Mouse (Mus musculus) heart, embryonic 11.5 days (tissue): Measurements from ENCODE around the gene Kif26a. TPM values are rescaled to one million over a fixed set of nuclear protein-coding genes. Genes with fewer than 3 reads are reported as not detected.

Source experiments
- ATAC-seq: fragments of 200-750 bp; cut with Nextera tagmentation; replicated peaks from 2 replicates; pipeline ENCODE4 v1.8.0; 2017; ENCODE audit warnings: moderate library complexity; ENCODE audit not compliant: insufficient number of reproducible peaks, low FRiP score, low TSS enrichment
- H3K27ac ChIP-seq: fragments of 300-500 bp; sonication (generic); 2 replicates; pipeline ENCODE4 v1.5.1; 2014; ENCODE audit warnings: mild to moderate bottlenecking, low read depth, low read length
- H3K27me3 ChIP-seq: fragments of 300-500 bp; sonication (generic); 2 replicates; pipeline ENCODE4 v1.6.1; 2014; ENCODE audit warnings: mild to moderate bottlenecking, low read length, mixed read lengths; ENCODE audit not compliant: control insufficient read depth, insufficient read depth
- H3K36me3 ChIP-seq: fragments of 300-500 bp; sonication (generic); 2 replicates; pipeline ENCODE4 v1.6.1; 2014; ENCODE audit warnings: mild to moderate bottlenecking, low read length, moderate library complexity, mixed read lengths; ENCODE audit not compliant: control insufficient read depth, insufficient read depth
- H3K4me1 ChIP-seq: fragments of 300-500 bp; sonication (generic); 2 replicates; pipeline ENCODE4 v1.6.1; 2014; ENCODE audit warnings: low read length; ENCODE audit not compliant: control insufficient read depth, insufficient read depth
- H3K4me2 ChIP-seq: fragments of 300-500 bp; sonication (generic); 2 replicates; pipeline ENCODE4 v1.6.1; 2014; ENCODE audit warnings: mild to moderate bottlenecking, moderate library complexity
- H3K4me3 ChIP-seq: fragments of 300-500 bp; sonication (generic); 2 replicates; pipeline ENCODE4 v1.5.1; 2014; ENCODE audit warnings: low read depth, low read length
- H3K9ac ChIP-seq: fragments of 300-500 bp; sonication (generic); 2 replicates; pipeline ENCODE4 v1.6.1; 2014; ENCODE audit warnings: mild to moderate bottlenecking, low read depth, low read length, moderate library complexity
- H3K9me3 ChIP-seq: fragments of 300-500 bp; sonication (generic); replicated peaks from 2 replicates; pipeline ENCODE4 v1.6.1; 2016; ENCODE audit warnings: low read length; ENCODE audit not compliant: control insufficient read depth
- WGBS: fragments of 180-500 bp; shearing (Covaris S2); extraction: QIAGEN DNeasy Blood & Tissue Kit; methylation state at CpG from one replicate; pipeline ENCODE4 v1.1.7; 2014; ENCODE audit not compliant: insufficient replicate concordance; 5-methylcytosine and 5-hydroxymethylcytosine counted together
- polyA plus RNA-seq: library from polyadenylated mRNA; unstranded; fragments of >200 nt; fragmentation: Nextera tagmentation; extraction: Ambion mirVana; gene quantifications from 2 replicates; pipeline ENCODE4 v1.2.1, GENCODE M21; 2014

The Kif26a gene
- polyA plus RNA-seq, 1 experiment from 2014 or later = 1.3 TPM

DNA sequence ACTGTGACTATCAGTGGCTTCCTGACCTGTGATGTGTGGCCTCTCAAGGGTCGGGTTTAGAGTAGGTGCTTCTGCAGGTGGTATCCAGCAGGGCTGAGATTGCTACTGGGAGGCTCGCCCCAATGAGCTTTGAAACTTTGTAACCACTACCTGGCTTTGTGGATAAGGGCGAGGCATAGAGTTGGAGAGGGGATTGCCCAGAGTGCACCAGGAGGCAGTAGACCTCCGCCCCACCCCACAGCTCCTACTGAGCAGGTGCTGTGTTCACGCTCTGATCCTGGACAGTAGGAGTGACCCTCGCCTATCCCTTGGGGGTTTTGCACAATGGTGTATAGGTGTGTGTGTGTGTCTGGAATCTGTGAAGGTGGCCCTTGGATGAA is 18.8 kb downstream of the Kif26a start:
- Histone ChIP-seq H3K36me3 (no peaks in the 10 kb centered on the region), H3K9me3 (no peaks in the 10 kb centered on the region), H3K27ac (no peak overlapping the region), H3K4me3 (no peak overlapping the region), H3K27me3 (0 out of 2 replicates have a peak, but pooled peaks cover 2% of the 10 kb centered on the region), H3K4me2 (no peak overlapping the region), H3K9ac (no peak overlapping the region), H3K4me1 (peaks cover 36% of the 10 kb centered on the region)
- ATAC-seq = no peak
- 62% methylated on average over 6 of the region's 6 CpGs for WGBS

DNA sequence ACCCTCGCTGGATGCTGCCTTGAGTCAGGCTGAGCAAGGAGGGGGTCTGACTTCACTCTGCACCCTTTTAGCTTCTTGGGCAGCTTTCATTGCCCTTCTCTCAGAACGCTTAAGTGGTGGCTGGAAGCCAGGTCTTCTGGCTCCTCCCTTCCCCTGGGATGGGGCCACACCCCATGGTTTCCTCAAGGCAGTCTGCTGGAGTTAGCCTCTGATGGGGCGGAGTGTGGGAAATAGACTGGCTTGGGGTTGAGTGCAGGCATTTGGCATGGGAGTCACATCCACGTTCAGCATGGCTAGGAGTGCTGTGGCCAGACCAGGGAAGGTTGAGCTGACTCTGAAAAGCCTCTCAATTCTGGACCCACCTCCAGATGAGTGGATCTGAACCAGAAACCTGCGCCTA is 23.2 kb downstream of the Kif26a start:
- H3K27me3 ChIP-seq = 0 out of 2 replicates have a peak, but pooled peaks cover 3% of the 10 kb centered on the region

DNA sequence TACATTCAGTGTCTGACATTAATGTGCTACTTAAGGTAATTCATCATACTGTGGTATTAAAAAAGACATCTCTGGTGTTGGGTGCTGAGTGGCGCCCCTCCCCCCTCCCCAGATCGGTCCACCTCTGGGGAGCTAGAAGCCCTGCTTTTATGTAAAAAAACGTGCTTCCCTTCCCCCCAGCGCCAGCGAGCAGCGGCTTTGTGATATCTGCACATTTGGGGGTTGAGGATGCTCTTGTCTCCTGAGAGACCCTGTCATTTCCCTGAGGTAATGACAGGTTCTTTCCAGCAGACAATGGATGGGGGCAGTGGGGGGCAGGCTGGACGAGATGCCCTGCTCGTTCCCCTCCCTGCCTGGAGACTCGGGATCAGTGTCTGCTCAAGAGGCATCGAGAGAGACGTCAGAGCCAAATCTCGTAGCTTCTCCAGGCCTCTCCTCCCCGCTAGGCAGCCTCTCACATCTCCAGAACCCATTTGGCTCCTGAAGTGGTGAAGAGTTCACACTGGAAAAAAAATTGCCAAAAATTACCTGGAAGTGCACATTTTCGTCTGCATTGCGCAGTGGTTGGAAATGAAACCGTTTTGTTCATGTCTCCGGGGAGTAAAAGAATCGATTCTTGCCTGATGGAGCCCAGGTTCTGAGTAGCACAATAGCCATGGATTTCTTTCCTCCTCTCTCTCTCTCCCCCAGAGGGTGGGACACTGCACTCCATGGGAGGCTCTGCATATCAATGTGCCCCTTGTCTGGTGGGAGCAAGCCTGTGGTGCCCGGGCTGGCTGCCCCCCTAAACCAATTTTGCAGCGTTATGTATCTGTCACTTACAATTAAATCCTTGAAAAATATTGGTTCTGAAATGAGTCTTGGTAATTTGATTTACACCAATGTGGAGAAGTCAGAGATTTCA is 24.9 kb downstream of the Kif26a start:
- no peak overlapping the region for H3K27ac ChIP-seq
- no peak overlapping the region for H3K4me3 ChIP-seq
- H3K36me3 ChIP-seq = no peaks in the 10 kb centered on the region
- H3K27me3 ChIP-seq = 0 out of 2 replicates have a peak, but pooled peaks cover 3% of the 10 kb centered on the region
- H3K4me1 ChIP-seq = peaks cover 17% of the 10 kb centered on the region; the same call in 1 of the 2 replicates
- H3K9ac ChIP-seq = no peak overlapping the region
- WGBS = 41% methylated on average over 20 of the region's 20 CpGs
- no peak overlapping the region for H3K4me2 ChIP-seq
- no peaks in the 10 kb centered on the region for H3K9me3 ChIP-seq
- no peak for ATAC-seq

More for the DNA sequence above, 23.2 kb downstream of the Kif26a start:
- no peak overlapping the region for H3K27ac ChIP-seq
- H3K4me2 ChIP-seq = no peak overlapping the region
- 62% methylated on average over 5 of the region's 5 CpGs for WGBS
- no peak overlapping the region for H3K9ac ChIP-seq
- no peak for ATAC-seq
- H3K4me1 ChIP-seq = peaks cover 30% of the 10 kb centered on the region
- no peaks in the 10 kb centered on the region for H3K36me3 ChIP-seq
- H3K9me3 ChIP-seq = no peaks in the 10 kb centered on the region
- no peak overlapping the region for H3K4me3 ChIP-seq

DNA sequence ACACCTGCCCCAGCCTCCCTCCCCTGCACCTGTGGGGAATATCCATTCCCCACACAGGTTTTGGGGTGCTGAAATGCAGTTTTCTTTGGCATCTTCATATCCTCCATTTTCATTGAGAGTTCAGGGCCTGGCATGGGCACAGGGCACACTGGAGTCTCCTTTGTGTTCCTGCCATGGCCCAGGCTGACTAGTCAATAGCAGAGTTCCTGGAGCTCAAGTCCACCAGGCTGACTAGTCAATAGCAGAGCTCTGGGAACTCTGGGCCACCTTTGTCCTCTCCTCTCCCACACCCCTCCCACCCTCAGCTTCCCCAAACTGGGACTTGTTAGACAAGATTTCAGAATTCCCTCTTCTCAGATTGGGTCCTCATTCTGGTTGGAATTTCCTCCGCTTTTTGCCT is 25.6 kb downstream of the Kif26a start:
- 87% methylated on average over 1 of the region's 1 CpGs for WGBS
- Histone ChIP-seq H3K9ac (no peak overlapping the region), H3K4me3 (no peak overlapping the region), H3K9me3 (no peaks in the 10 kb centered on the region), H3K4me2 (no peak overlapping the region), H3K27ac (no peak overlapping the region), H3K27me3 (0 out of 2 replicates have a peak, but pooled peaks cover 3% of the 10 kb centered on the region), H3K36me3 (0 out of 2 replicates have a peak, but pooled peaks cover 2% of the 10 kb centered on the region), H3K4me1 (peaks cover 13% of the 10 kb centered on the region; the same call in 1 of the 2 replicates)
- no peak for ATAC-seq

DNA sequence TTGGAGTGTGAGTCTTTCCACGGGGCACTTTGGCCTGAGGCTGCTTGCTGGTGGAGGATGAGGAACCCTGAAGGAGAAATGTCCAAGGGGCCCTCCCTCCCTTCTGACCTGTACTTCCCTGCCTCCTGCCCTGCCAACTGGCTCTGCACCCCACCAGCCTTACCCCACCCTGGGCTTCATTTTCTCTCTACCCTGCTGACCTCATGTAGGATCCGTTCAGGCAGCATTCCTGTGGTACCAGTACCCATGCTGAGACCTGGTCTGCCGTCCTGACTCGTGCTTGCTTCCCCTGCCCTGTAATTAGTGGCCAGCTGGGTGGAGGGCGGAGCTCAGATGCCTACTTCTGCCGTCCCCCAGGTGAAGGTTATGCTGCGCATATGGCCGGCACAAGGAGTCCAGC is 26.2 kb downstream of the Kif26a start:
- ATAC-seq = no peak
- H3K27ac ChIP-seq = no peak overlapping the region
- no peak overlapping the region for H3K4me2 ChIP-seq
- H3K9me3 ChIP-seq = no peaks in the 10 kb centered on the region
- H3K36me3 ChIP-seq = peaks cover 4% of the 10 kb centered on the region; the same call in 1 of the 2 replicates
- H3K27me3 ChIP-seq = 0 out of 2 replicates have a peak, but pooled peaks cover 3% of the 10 kb centered on the region
- WGBS = 67% methylated on average over 8 of the region's 8 CpGs
- no peak overlapping the region for H3K9ac ChIP-seq
- H3K4me1 ChIP-seq = peaks cover 9% of the 10 kb centered on the region; the same call in 1 of the 2 replicates
- no peak overlapping the region for H3K4me3 ChIP-seq

DNA sequence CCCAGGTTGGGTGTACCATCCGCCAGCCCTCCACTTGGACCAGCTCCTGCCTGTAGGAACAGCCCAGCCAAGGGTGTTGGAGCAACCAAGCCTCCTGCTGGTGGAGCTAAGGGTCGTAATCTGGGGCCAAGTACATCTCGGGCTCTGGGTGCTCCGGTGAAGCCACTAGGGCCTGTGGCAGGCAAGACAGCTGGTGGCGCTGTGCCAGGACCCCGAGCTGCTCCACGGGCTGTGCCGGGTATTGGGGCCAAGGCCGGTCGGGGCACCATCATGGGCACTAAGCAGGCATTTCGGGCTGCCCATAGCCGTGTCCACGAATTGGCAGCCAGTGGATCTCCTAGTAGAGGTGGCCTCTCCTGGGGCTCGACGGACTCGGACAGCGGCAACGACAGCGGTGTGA is 31.7 kb downstream of the Kif26a start:
- ATAC-seq = no peak
- Histone ChIP-seq H3K9ac (no peak overlapping the region), H3K9me3 (no peaks in the 10 kb centered on the region), H3K4me3 (no peak overlapping the region), H3K27ac (no peak overlapping the region), H3K4me1 (peaks cover 12% of the 10 kb centered on the region), H3K4me2 (no peak overlapping the region), H3K36me3 (peaks cover 12% of the 10 kb centered on the region), H3K27me3 (0 out of 2 replicates have a peak, but pooled peaks cover 3% of the 10 kb centered on the region)
- 95% methylated on average over 19 of the region's 19 CpGs for WGBS

DNA sequence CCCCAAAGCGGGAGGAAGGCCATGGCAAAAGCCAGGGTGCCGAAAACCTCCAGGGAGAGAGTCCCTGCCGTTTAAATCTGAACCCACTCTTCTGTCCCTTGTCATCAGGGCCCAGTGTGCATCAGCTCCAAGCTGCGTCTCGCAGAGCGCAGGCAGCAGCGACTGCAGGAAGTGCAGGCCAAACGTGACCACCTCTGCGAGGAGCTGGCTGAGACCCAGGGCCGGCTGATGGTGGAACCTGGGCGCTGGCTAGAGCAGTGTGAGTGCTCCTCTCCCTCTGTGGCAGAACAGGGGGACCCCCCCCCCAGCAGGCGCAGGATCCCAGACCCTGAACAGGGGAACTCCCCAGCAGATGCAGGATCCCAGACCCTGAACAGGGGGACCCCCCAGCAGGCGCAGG is 33.7 kb downstream of the Kif26a start:
- H3K36me3 ChIP-seq = peaks cover 12% of the 10 kb centered on the region
- H3K4me1 ChIP-seq = peaks cover 14% of the 10 kb centered on the region
- H3K9ac ChIP-seq = no peak overlapping the region
- no peak overlapping the region for H3K27ac ChIP-seq
- WGBS = 90% methylated on average over 13 of the region's 13 CpGs
- H3K27me3 ChIP-seq = no peaks in the 10 kb centered on the region
- no peak overlapping the region for H3K4me3 ChIP-seq
- no peak for ATAC-seq
- H3K4me2 ChIP-seq = no peak overlapping the region
- no peaks in the 10 kb centered on the region for H3K9me3 ChIP-seq

DNA sequence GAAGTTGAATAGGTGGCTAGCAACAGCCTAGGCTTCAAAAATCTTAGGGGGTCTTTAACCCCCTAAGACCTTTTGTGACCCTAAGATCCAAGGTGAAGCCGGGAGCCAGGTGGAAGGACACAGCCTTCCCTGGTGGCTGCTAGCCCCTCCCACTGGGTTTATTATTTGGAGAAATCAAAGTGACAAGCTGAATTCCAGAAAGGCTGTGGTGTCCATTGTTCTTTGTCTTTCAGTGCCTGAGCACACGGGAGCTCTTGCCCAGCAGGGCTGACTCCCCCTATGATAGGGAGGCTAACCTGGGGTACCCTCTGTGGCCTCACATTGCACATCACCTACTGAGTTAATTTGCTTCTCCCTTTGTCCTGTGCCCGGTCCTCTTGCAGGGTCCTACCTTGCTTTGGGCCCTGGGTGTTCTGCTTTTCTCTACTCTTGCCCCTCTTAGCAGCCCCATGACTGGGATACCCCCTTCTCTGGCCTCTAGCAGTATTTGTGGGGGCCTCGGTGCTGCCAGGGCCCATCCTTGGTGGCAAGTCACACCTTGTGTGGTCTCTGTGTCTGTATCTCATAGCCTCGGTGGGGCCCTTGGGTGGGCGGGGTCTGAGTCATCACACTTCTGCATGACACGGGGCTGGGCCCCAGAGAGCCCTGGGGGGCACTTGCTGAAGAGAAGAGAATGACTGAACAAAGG is 36.1 kb downstream of the Kif26a start:
- 44% methylated on average over 7 of the region's 7 CpGs for WGBS
- Histone ChIP-seq H3K4me1 (peaks cover 14% of the 10 kb centered on the region), H3K9ac (no peak overlapping the region)

More for the DNA sequence above, 36.1 kb downstream of the Kif26a start:
- no peak for ATAC-seq
- Histone ChIP-seq H3K4me3 (no peak overlapping the region), H3K9me3 (no peaks in the 10 kb centered on the region), H3K4me2 (no peak overlapping the region), H3K27ac (no peak overlapping the region), H3K36me3 (peaks cover 9% of the 10 kb centered on the region), H3K27me3 (no peaks in the 10 kb centered on the region)
